Mouse (Mus musculus) neural tube, embryonic 12.5 days (tissue): ENCODE data around the gene Rbfox1. TPM values are rescaled to one million over a fixed set of nuclear protein-coding genes. Genes with fewer than 3 reads are reported as not detected.

ENCODE experiments used
- ATAC-seq: fragments of 200-750 bp; cut with Nextera tagmentation; 2 replicates; pipeline ENCODE4 v1.8.0; 2017; ENCODE audit warnings: low read depth, mild to moderate bottlenecking, moderate TSS enrichment, moderate library complexity; ENCODE audit not compliant: low FRiP score
- H3K27ac ChIP-seq: fragments of 300-500 bp; sonication (generic); 2 replicates; pipeline ENCODE4 v1.5.1; 2016
- H3K27me3 ChIP-seq: fragments of 300-500 bp; sonication (generic); replicated peaks from 2 replicates; pipeline ENCODE4 v1.6.1; 2016; ENCODE audit warnings: mild to moderate bottlenecking
- H3K36me3 ChIP-seq: fragments of 300-500 bp; sonication (generic); 2 replicates; pipeline ENCODE4 v1.6.1; 2016; ENCODE audit warnings: mild to moderate bottlenecking
- H3K4me1 ChIP-seq: fragments of 300-500 bp; sonication (generic); 2 replicates; pipeline ENCODE4 v1.6.1; 2016
- H3K4me2 ChIP-seq: fragments of 300-500 bp; sonication (generic); replicated peaks from 2 replicates; pipeline ENCODE4 v1.6.1; 2016; ENCODE audit warnings: mild to moderate bottlenecking
- H3K4me3 ChIP-seq: fragments of 300-500 bp; sonication (generic); 2 replicates; pipeline ENCODE4 v1.5.1; 2016
- H3K9ac ChIP-seq: fragments of 300-500 bp; sonication (generic); 2 replicates; pipeline ENCODE4 v1.6.1; 2016; ENCODE audit warnings: mild to moderate bottlenecking
- H3K9me3 ChIP-seq: fragments of 300-500 bp; sonication (generic); 2 replicates; pipeline ENCODE4 v1.6.1; 2016; ENCODE audit warnings: mild to moderate bottlenecking
- whole genome bisulfite sequencing: fragments of 180-500 bp; shearing (Covaris S2); methylation state at CpG from one replicate; pipeline ENCODE4 v1.1.7; 2016; 5-methylcytosine and 5-hydroxymethylcytosine counted together
- polyA plus RNA-seq: library from polyadenylated mRNA; unstranded; fragments of >200 nt; fragmentation: Nextera tagmentation; extraction: Ambion mirVana; gene quantifications from 2 replicates; pipeline ENCODE4 v1.2.1, GENCODE M21; 2016

The Rbfox1 gene
- polyA plus RNA-seq, 1 experiment from 2014 or later: 80.2 TPM

- no peak for ATAC-seq
- Histone ChIP-seq H3K4me2 (no peak overlapping the region), H3K4me1 (no peaks in the 10 kb centered on the region), H3K4me3 (no peak overlapping the region), H3K9me3 (no peaks in the 10 kb centered on the region), H3K27me3 (no peaks in the 10 kb centered on the region), H3K27ac (no peak overlapping the region), H3K9ac (no peak overlapping the region), H3K36me3 (no peaks in the 10 kb centered on the region)
- 66% methylated on average over 7 of the region's 7 CpGs for WGBS
Observed at GRCm38 (mm10) chr16:6997834-6998233, 1112.7 kb downstream of the Rbfox1 start.

- no peaks in the 10 kb centered on the region for H3K27me3 ChIP-seq
- 97% methylated on average over 3 of the region's 3 CpGs for WGBS
- no peak overlapping the region for H3K4me2 ChIP-seq
- no peak overlapping the region for H3K4me3 ChIP-seq
- H3K9me3 ChIP-seq: no peaks in the 10 kb centered on the region
- H3K27ac ChIP-seq: no peak overlapping the region
- no peaks in the 10 kb centered on the region for H3K36me3 ChIP-seq
- H3K4me1 ChIP-seq: no peaks in the 10 kb centered on the region
- H3K9ac ChIP-seq: no peak overlapping the region
- ATAC-seq: no peak
Observed at GRCm38 (mm10) chr16:7004565-7004964, 1119.4 kb downstream of the Rbfox1 start.

GRCm38 (mm10) chr16:7005478-7005877 is 1120.3 kb downstream of the Rbfox1 start:
- ATAC-seq: no peak
- no peaks in the 10 kb centered on the region for H3K36me3 ChIP-seq
- 15% methylated on average over 3 of the region's 3 CpGs for WGBS
- no peaks in the 10 kb centered on the region for H3K27me3 ChIP-seq
- no peaks in the 10 kb centered on the region for H3K9me3 ChIP-seq
- H3K4me3 ChIP-seq: no peak overlapping the region
- H3K27ac ChIP-seq: no peak overlapping the region
- no peak overlapping the region for H3K4me2 ChIP-seq
- no peaks in the 10 kb centered on the region for H3K4me1 ChIP-seq
- no peak overlapping the region for H3K9ac ChIP-seq

GRCm38 (mm10) chr16:7017310-7017709 is 1132.2 kb downstream of the Rbfox1 start:
- Histone ChIP-seq H3K4me3 (no peak overlapping the region), H3K9ac (no peak overlapping the region), H3K4me1 (no peaks in the 10 kb centered on the region), H3K27ac (no peak overlapping the region), H3K27me3 (no peaks in the 10 kb centered on the region), H3K9me3 (no peaks in the 10 kb centered on the region), H3K36me3 (no peaks in the 10 kb centered on the region), H3K4me2 (no peak overlapping the region)
- 88% methylated on average over 7 of the region's 7 CpGs for WGBS
- ATAC-seq: no peak

GRCm38 (mm10) chr16:7034231-7034630 is 1149.1 kb downstream of the Rbfox1 start:
- Histone ChIP-seq H3K27me3 (peaks cover 6% of the 10 kb centered on the region; the same call in 1 of the 2 replicates), H3K36me3 (no peaks in the 10 kb centered on the region), H3K9ac (no peak overlapping the region), H3K4me3 (no peak overlapping the region), H3K4me2 (no peak overlapping the region), H3K4me1 (peaks cover 4% of the 10 kb centered on the region), H3K9me3 (no peaks in the 10 kb centered on the region), H3K27ac (no peak overlapping the region)
- ATAC-seq: no peak
- 92% methylated on average over 5 of the region's 5 CpGs for WGBS

- no peak overlapping the region for H3K9ac ChIP-seq
- no peak overlapping the region for H3K4me3 ChIP-seq
- no peak overlapping the region for H3K27ac ChIP-seq
- peaks cover 8% of the 10 kb centered on the region for H3K4me1 ChIP-seq
- WGBS: 70% methylated on average over 3 of the region's 3 CpGs
- no peak for ATAC-seq
- no peak overlapping the region for H3K4me2 ChIP-seq
- no peaks in the 10 kb centered on the region for H3K9me3 ChIP-seq
- H3K36me3 ChIP-seq: no peaks in the 10 kb centered on the region
- H3K27me3 ChIP-seq: peaks cover 9% of the 10 kb centered on the region; the same call in 1 of the 2 replicates
Observed at GRCm38 (mm10) chr16:7036566-7036965, 1151.4 kb downstream of the Rbfox1 start.

- Histone ChIP-seq H3K4me1 (peaks cover 8% of the 10 kb centered on the region), H3K4me3 (no peak overlapping the region), H3K9me3 (no peaks in the 10 kb centered on the region), H3K36me3 (no peaks in the 10 kb centered on the region), H3K27me3 (peaks cover 9% of the 10 kb centered on the region; the same call in 1 of the 2 replicates), H3K4me2 (no peak overlapping the region), H3K27ac (no peak overlapping the region), H3K9ac (no peak overlapping the region)
- ATAC-seq: no peak
- 67% methylated on average over 8 of the region's 8 CpGs for WGBS
Observed at GRCm38 (mm10) chr16:7036988-7037387, 1151.8 kb downstream of the Rbfox1 start.

- Histone ChIP-seq H3K9ac (peak overlapping the region; percentile 73), H3K9me3 (no peaks in the 10 kb centered on the region), H3K27me3 (peaks cover 9% of the 10 kb centered on the region; the same call in 1 of the 2 replicates), H3K27ac (peak overlapping the region; percentile 62; the same call in 1 of the 2 replicates), H3K4me3 (peak overlapping the region; percentile 54), H3K4me2 (peak overlapping the region; percentile 77), H3K4me1 (peaks cover 13% of the 10 kb centered on the region), H3K36me3 (no peaks in the 10 kb centered on the region)
- peak; percentile 37; the same call in 1 of the 2 replicates for ATAC-seq
- under 1% methylated on average over 18 of the region's 18 CpGs for WGBS
Observed at GRCm38 (mm10) chr16:7038639-7039260, 1153.6 kb downstream of the Rbfox1 start.

GRCm38 (mm10) chr16:7039404-7040367 is 1154.5 kb downstream of the Rbfox1 start:
- peak overlapping the region; percentile 73 for H3K9ac ChIP-seq
- no peaks in the 10 kb centered on the region for H3K9me3 ChIP-seq
- H3K27ac ChIP-seq: peak overlapping the region; percentile 57
- H3K4me3 ChIP-seq: peak overlapping the region; percentile 54
- H3K4me1 ChIP-seq: peaks cover 19% of the 10 kb centered on the region
- 2% methylated on average over 30 of the region's 30 CpGs for WGBS
- peak; percentile 52 for ATAC-seq
- no peaks in the 10 kb centered on the region for H3K36me3 ChIP-seq
- peaks cover 9% of the 10 kb centered on the region; the same call in 1 of the 2 replicates for H3K27me3 ChIP-seq
- H3K4me2 ChIP-seq: peak overlapping the region; percentile 77

- H3K9ac ChIP-seq: peak overlapping the region; percentile 73
- WGBS: 30% methylated on average over 6 of the region's 6 CpGs
- no peaks in the 10 kb centered on the region for H3K36me3 ChIP-seq
- H3K4me3 ChIP-seq: peak overlapping the region; percentile 54
- peak overlapping the region; percentile 77 for H3K4me2 ChIP-seq
- peaks cover 27% of the 10 kb centered on the region for H3K4me1 ChIP-seq
- ATAC-seq: peak; percentile 23; the same call in 1 of the 2 replicates
- 0 out of 2 replicates have a peak overlapping the region, but pooled peaks have one; percentile 16 for H3K27ac ChIP-seq
- H3K27me3 ChIP-seq: peaks cover 9% of the 10 kb centered on the region; the same call in 1 of the 2 replicates
- no peaks in the 10 kb centered on the region for H3K9me3 ChIP-seq
Observed at GRCm38 (mm10) chr16:7040691-7041090, 1155.5 kb downstream of the Rbfox1 start.

- ATAC-seq: no peak
- no peak overlapping the region for H3K4me2 ChIP-seq
- no peak overlapping the region for H3K9ac ChIP-seq
- H3K9me3 ChIP-seq: no peaks in the 10 kb centered on the region
- no peaks in the 10 kb centered on the region for H3K27me3 ChIP-seq
- H3K36me3 ChIP-seq: no peaks in the 10 kb centered on the region
- no peak overlapping the region for H3K27ac ChIP-seq
- H3K4me1 ChIP-seq: peaks cover 44% of the 10 kb centered on the region
- 82% methylated on average over 2 of the region's 2 CpGs for WGBS
- H3K4me3 ChIP-seq: no peak overlapping the region
Observed at GRCm38 (mm10) chr16:7047421-7047820, 1162.3 kb downstream of the Rbfox1 start.
